Mouse (Mus musculus) hindbrain, postnatal 0 days (tissue): ENCODE data around the gene Ears2. TPM values are rescaled to one million over a fixed set of nuclear protein-coding genes. Genes with fewer than 3 reads are reported as not detected.

Experiments
- ATAC-seq: fragments of 200-750 bp; cut with Nextera tagmentation; 2 replicates; pipeline ENCODE4 v1.8.0; 2017; ENCODE audit warnings: mild to moderate bottlenecking, moderate TSS enrichment, moderate library complexity
- DNase-seq: peaks from one replicate; pipeline ENCODE4 v3.0.0-alpha.2; 2015; ENCODE audit warnings: low spot score
- H3K27ac ChIP-seq: fragments of 300-500 bp; sonication (generic); 2 replicates; pipeline ENCODE4 v1.5.1; 2014; ENCODE audit warnings: mild to moderate bottlenecking
- H3K27me3 ChIP-seq: fragments of 300-500 bp; sonication (generic); 2 replicates; pipeline ENCODE4 v1.6.1; 2014; ENCODE audit warnings: low read length, mixed read lengths; ENCODE audit not compliant: insufficient read depth
- H3K36me3 ChIP-seq: fragments of 300-500 bp; sonication (generic); 2 replicates; pipeline ENCODE4 v1.6.1; 2014; ENCODE audit warnings: low read length, mixed read lengths; ENCODE audit not compliant: insufficient read depth
- H3K4me1 ChIP-seq: fragments of 300-500 bp; sonication (generic); 2 replicates; pipeline ENCODE4 v1.6.1; 2014; ENCODE audit warnings: antibody characterized with exemption, low read length, mixed read lengths; ENCODE audit not compliant: insufficient read depth
- H3K4me2 ChIP-seq: fragments of 300-500 bp; sonication (generic); 2 replicates; pipeline ENCODE4 v1.6.1; 2014; ENCODE audit warnings: low read depth, mild to moderate bottlenecking, low read length, moderate library complexity, mixed read lengths
- H3K4me3 ChIP-seq: fragments of 300-500 bp; sonication (generic); 2 replicates; pipeline ENCODE4 v1.5.1; 2014; ENCODE audit warnings: low read length
- H3K9ac ChIP-seq: fragments of 300-500 bp; sonication (generic); replicated peaks from 2 replicates; pipeline ENCODE4 v1.6.1; 2014; ENCODE audit warnings: mild to moderate bottlenecking, low read length, moderate library complexity, mixed read lengths
- H3K9me3 ChIP-seq: fragments of 300-500 bp; sonication (generic); 2 replicates; pipeline ENCODE4 v1.6.1; 2016; ENCODE audit warnings: low read length, mixed read lengths
- CTCF ChIP-seq: IDR thresholded peaks from 2 replicates; pipeline ENCODE4 v1.5.1; 2016; ENCODE audit warnings: antibody characterized with exemption, control low read depth, low read depth
- WGBS: fragments of 180-500 bp; shearing (Covaris S2); extraction: QIAGEN DNeasy Blood & Tissue Kit; methylation state at CpG from one replicate; pipeline ENCODE4 v1.1.7; 2014; 5-methylcytosine and 5-hydroxymethylcytosine counted together
- polyA plus RNA-seq: library from polyadenylated mRNA; unstranded; fragments of >200 nt; fragmentation: Nextera tagmentation; extraction: Ambion mirVana; gene quantifications from 2 replicates; pipeline ENCODE4 v1.2.1, GENCODE M21; 2015
- total RNA-seq: library from RNA; depleted of rRNA; stranded (reverse); fragments of >200 nt; gene quantifications from 2 replicates; pipeline ENCODE4 v1.2.3, GENCODE M21; 2014

The Ears2 gene
- total and polyA plus RNA-seq, 2 experiments from 2014 or later: 7.9 to 14.5 TPM

GRCm38 (mm10) chr7:122066102-122066944, 740 bp downstream of the Ears2 start:
- TF ChIP-seq CTCF: no peak
- H3K27ac ChIP-seq: peak overlapping the region; percentile 93
- peak overlapping the region; percentile 96 for H3K9ac ChIP-seq
- H3K9me3 ChIP-seq: no peaks in the 10 kb centered on the region
- H3K4me2 ChIP-seq: peak overlapping the region; percentile 82
- DNase-seq: no peak
- peak overlapping the region; percentile 100 for H3K4me3 ChIP-seq
- no peak; the same call in 1 of the 2 replicates for ATAC-seq
- H3K36me3 ChIP-seq: peaks cover 9% of the 10 kb centered on the region
- 18% methylated on average over 31 of the region's 31 CpGs for WGBS
- H3K4me1 ChIP-seq: peaks cover 11% of the 10 kb centered on the region
- H3K27me3 ChIP-seq: no peaks in the 10 kb centered on the region

- H3K9ac ChIP-seq: 0 out of 2 replicates have a peak overlapping the region, but pooled peaks have one; percentile 17
- H3K27ac ChIP-seq: peak overlapping the region; percentile 93; the same call in 1 of the 2 replicates
- no peaks in the 10 kb centered on the region for H3K9me3 ChIP-seq
- H3K4me1 ChIP-seq: peaks cover 11% of the 10 kb centered on the region
- peak overlapping the region; percentile 82 for H3K4me2 ChIP-seq
- DNase-seq (no peak), ATAC-seq (no peak)
- WGBS: 71% methylated on average over 1 of the region's 1 CpGs
- TF ChIP-seq CTCF: no peak
- peaks cover 8% of the 10 kb centered on the region for H3K36me3 ChIP-seq
- H3K4me3 ChIP-seq: no peak overlapping the region
- no peaks in the 10 kb centered on the region for H3K27me3 ChIP-seq
Measured at GRCm38 (mm10) chr7:122065656-122066055, 1.4 kb downstream of the Ears2 start.

GRCm38 (mm10) chr7:122056633-122057032, 10.4 kb downstream of the Ears2 start:
- TF ChIP-seq CTCF: no peak
- DNase-seq: no peak
- no peak overlapping the region for H3K4me3 ChIP-seq
- H3K36me3 ChIP-seq: 0 out of 2 replicates have a peak, but pooled peaks cover 6% of the 10 kb centered on the region
- no peaks in the 10 kb centered on the region for H3K27me3 ChIP-seq
- no peak for ATAC-seq
- H3K4me1 ChIP-seq: no peaks in the 10 kb centered on the region
- no peak overlapping the region for H3K27ac ChIP-seq
- 91% methylated on average over 5 of the region's 5 CpGs for WGBS
- no peaks in the 10 kb centered on the region for H3K9me3 ChIP-seq
- H3K4me2 ChIP-seq: no peak overlapping the region
- no peak overlapping the region for H3K9ac ChIP-seq

- ATAC-seq (no peak), DNase-seq (no peak)
- 79% methylated on average over 1 of the region's 1 CpGs for WGBS
- peaks cover 6% of the 10 kb centered on the region; the same call in 1 of the 2 replicates for H3K36me3 ChIP-seq
- no peak for TF ChIP-seq CTCF
- H3K9ac ChIP-seq: no peak overlapping the region
- H3K27ac ChIP-seq: no peak overlapping the region
- no peak overlapping the region for H3K4me2 ChIP-seq
- H3K4me3 ChIP-seq: no peak overlapping the region
- no peaks in the 10 kb centered on the region for H3K27me3 ChIP-seq
- no peaks in the 10 kb centered on the region for H3K9me3 ChIP-seq
- H3K4me1 ChIP-seq: no peaks in the 10 kb centered on the region
Measured at GRCm38 (mm10) chr7:122050834-122051233, 16.2 kb downstream of the Ears2 start.

- 96% methylated on average over 9 of the region's 9 CpGs for WGBS
- H3K9me3 ChIP-seq: no peaks in the 10 kb centered on the region
- DNase-seq: no peak
- no peak for ATAC-seq
- H3K36me3 ChIP-seq: no peaks in the 10 kb centered on the region; the same call in 1 of the 2 replicates
- no peak overlapping the region for H3K9ac ChIP-seq
- H3K4me1 ChIP-seq: no peaks in the 10 kb centered on the region
- no peak overlapping the region for H3K27ac ChIP-seq
- no peak for TF ChIP-seq CTCF
- no peaks in the 10 kb centered on the region for H3K27me3 ChIP-seq
- H3K4me3 ChIP-seq: no peak overlapping the region
- no peak overlapping the region for H3K4me2 ChIP-seq
Measured at GRCm38 (mm10) chr7:122048191-122048590, 18.9 kb downstream of the Ears2 start.

GRCm38 (mm10) chr7:122046813-122047212, 20.2 kb downstream of the Ears2 start:
- WGBS: 94% methylated on average over 2 of the region's 2 CpGs
- Histone ChIP-seq H3K4me2 (no peak overlapping the region), H3K4me3 (no peak overlapping the region), H3K36me3 (no peaks in the 10 kb centered on the region; the same call in 1 of the 2 replicates), H3K27ac (no peak overlapping the region), H3K9ac (no peak overlapping the region), H3K9me3 (no peaks in the 10 kb centered on the region), H3K27me3 (no peaks in the 10 kb centered on the region), H3K4me1 (no peaks in the 10 kb centered on the region)
- TF ChIP-seq CTCF: no peak
- DNase-seq (no peak), ATAC-seq (no peak)

GRCm38 (mm10) chr7:122045711-122046110, 21.4 kb downstream of the Ears2 start:
- WGBS: 100% methylated on average over 1 of the region's 1 CpGs
- no peaks in the 10 kb centered on the region for H3K4me1 ChIP-seq
- no peaks in the 10 kb centered on the region for H3K9me3 ChIP-seq
- H3K4me3 ChIP-seq: no peak overlapping the region
- no peaks in the 10 kb centered on the region for H3K27me3 ChIP-seq
- H3K4me2 ChIP-seq: no peak overlapping the region
- no peak overlapping the region for H3K27ac ChIP-seq
- no peak for ATAC-seq
- no peak for TF ChIP-seq CTCF
- no peaks in the 10 kb centered on the region; the same call in 1 of the 2 replicates for H3K36me3 ChIP-seq
- no peak for DNase-seq
- no peak overlapping the region for H3K9ac ChIP-seq
